Mouse (Mus musculus) hindbrain, postnatal 0 days (tissue): ENCODE measurements around the gene Vmn2r58. TPM values are rescaled to one million over a fixed set of nuclear protein-coding genes. Genes with fewer than 3 reads are reported as not detected.
"Not testable (repeated sequence)": the region's sequence is repeated elsewhere in the genome, so short reads cannot be mapped to it uniquely, and the experiment has no call there.

ENCODE experiments used
- ATAC-seq: fragments of 200-750 bp; cut with Nextera tagmentation; 2 replicates; pipeline ENCODE4 v1.8.0; 2017; ENCODE audit warnings: mild to moderate bottlenecking, moderate TSS enrichment, moderate library complexity
- DNase-seq: peaks from one replicate; pipeline ENCODE4 v3.0.0-alpha.2; 2015; ENCODE audit warnings: low spot score
- H3K27ac ChIP-seq: fragments of 300-500 bp; sonication (generic); 2 replicates; pipeline ENCODE4 v1.5.1; 2014; ENCODE audit warnings: mild to moderate bottlenecking
- H3K27me3 ChIP-seq: fragments of 300-500 bp; sonication (generic); 2 replicates; pipeline ENCODE4 v1.6.1; 2014; ENCODE audit warnings: low read length, mixed read lengths; ENCODE audit not compliant: insufficient read depth
- H3K36me3 ChIP-seq: fragments of 300-500 bp; sonication (generic); 2 replicates; pipeline ENCODE4 v1.6.1; 2014; ENCODE audit warnings: low read length, mixed read lengths; ENCODE audit not compliant: insufficient read depth
- H3K4me1 ChIP-seq: fragments of 300-500 bp; sonication (generic); 2 replicates; pipeline ENCODE4 v1.6.1; 2014; ENCODE audit warnings: antibody characterized with exemption, low read length, mixed read lengths; ENCODE audit not compliant: insufficient read depth
- H3K4me2 ChIP-seq: fragments of 300-500 bp; sonication (generic); 2 replicates; pipeline ENCODE4 v1.6.1; 2014; ENCODE audit warnings: low read depth, mild to moderate bottlenecking, low read length, moderate library complexity, mixed read lengths
- H3K4me3 ChIP-seq: fragments of 300-500 bp; sonication (generic); 2 replicates; pipeline ENCODE4 v1.5.1; 2014; ENCODE audit warnings: low read length
- H3K9ac ChIP-seq: fragments of 300-500 bp; sonication (generic); replicated peaks from 2 replicates; pipeline ENCODE4 v1.6.1; 2014; ENCODE audit warnings: mild to moderate bottlenecking, low read length, moderate library complexity, mixed read lengths
- H3K9me3 ChIP-seq: fragments of 300-500 bp; sonication (generic); 2 replicates; pipeline ENCODE4 v1.6.1; 2016; ENCODE audit warnings: low read length, mixed read lengths
- WGBS: fragments of 180-500 bp; shearing (Covaris S2); extraction: QIAGEN DNeasy Blood & Tissue Kit; methylation state at CpG from one replicate; pipeline ENCODE4 v1.1.7; 2014; 5-methylcytosine and 5-hydroxymethylcytosine counted together
- polyA plus RNA-seq: library from polyadenylated mRNA; unstranded; fragments of >200 nt; fragmentation: Nextera tagmentation; extraction: Ambion mirVana; gene quantifications from 2 replicates; pipeline ENCODE4 v1.2.1, GENCODE M21; 2015
- total RNA-seq: library from RNA; depleted of rRNA; stranded (reverse); fragments of >200 nt; gene quantifications from 2 replicates; pipeline ENCODE4 v1.2.3, GENCODE M21; 2014; rRNA removed

Vmn2r58 gene
- total RNA-seq: not detected in 2 replicates
- polyA plus RNA-seq: not detected in 2 replicates

GRCm38 (mm10) chr7:41872612-41873011, at the start of gene Vmn2r58:
TSS of gene Vmn2r58 (minus strand) at chr7:41872712.
- DNase-seq, H3K9ac ChIP-seq, H3K4me2 ChIP-seq, H3K36me3 ChIP-seq, H3K9me3 ChIP-seq, H3K4me1 ChIP-seq, H3K27ac ChIP-seq, H3K4me3 ChIP-seq, H3K27me3 ChIP-seq, ATAC-seq: not testable (repeated sequence)
- WGBS: 89% methylated on average over 4 of the region's 5 CpGs

Other genes with a start within 250 kb of the Vmn2r58 start
- 12.2 and 19.0 TPM in 2 replicates for gene Zfp788, start 239.5 kb downstream of the Vmn2r58 start, total RNA-seq
- gene Zfp788, start 239.5 kb downstream of the Vmn2r58 start, polyA plus RNA-seq: 14.4 and 16.2 TPM in 2 replicates
- not detected in 2 replicates for gene Vmn2r59, start 186.3 kb upstream of the Vmn2r58 start, total RNA-seq
- not detected in 2 replicates for gene Vmn2r59, start 186.3 kb upstream of the Vmn2r58 start, polyA plus RNA-seq
- gene Vmn2r60, start 235.1 kb upstream of the Vmn2r58 start, total RNA-seq: not detected in 2 replicates
- gene Vmn2r60, start 235.1 kb upstream of the Vmn2r58 start, polyA plus RNA-seq: not detected in 2 replicates